Mouse (Mus musculus) kidney, embryonic 16.5 days (tissue): ENCODE data around the gene Cdh12. TPM values are rescaled to one million over a fixed set of nuclear protein-coding genes. Genes with fewer than 3 reads are reported as not detected.
"Not testable (repeated sequence)": the region's sequence is repeated elsewhere in the genome, so short reads cannot be mapped to it uniquely, and the experiment has no call there.

Experiments
- ATAC-seq: fragments of 200-750 bp; cut with Nextera tagmentation; 2 replicates; pipeline ENCODE4 v1.8.0; 2017; ENCODE audit warnings: moderate TSS enrichment; ENCODE audit not compliant: low FRiP score, low TSS enrichment
- H3K27ac ChIP-seq: fragments of 300-500 bp; sonication (generic); 2 replicates; pipeline ENCODE4 v1.5.1; 2014; ENCODE audit warnings: low read length
- H3K27me3 ChIP-seq: fragments of 300-500 bp; sonication (generic); 2 replicates; pipeline ENCODE4 v1.6.1; 2014; ENCODE audit warnings: low read length, control low read depth, mixed read lengths; ENCODE audit not compliant: insufficient read depth
- H3K36me3 ChIP-seq: fragments of 300-500 bp; sonication (generic); 2 replicates; pipeline ENCODE4 v1.6.1; 2014; ENCODE audit warnings: low read length, control low read depth, mixed read lengths; ENCODE audit not compliant: insufficient read depth
- H3K4me1 ChIP-seq: fragments of 300-500 bp; sonication (generic); 2 replicates; pipeline ENCODE4 v1.6.1; 2014; ENCODE audit warnings: low read length, control low read depth, mixed read lengths; ENCODE audit not compliant: insufficient read depth
- H3K4me2 ChIP-seq: fragments of 300-500 bp; sonication (generic); replicated peaks from 2 replicates; pipeline ENCODE4 v1.6.1; 2014; ENCODE audit warnings: low read depth, low read length
- H3K4me3 ChIP-seq: fragments of 300-500 bp; sonication (generic); 2 replicates; pipeline ENCODE4 v1.5.1; 2014; ENCODE audit warnings: mild to moderate bottlenecking, low read length
- H3K9ac ChIP-seq: fragments of 300-500 bp; sonication (generic); replicated peaks from 2 replicates; pipeline ENCODE4 v1.6.1; 2014; ENCODE audit warnings: low read length
- H3K9me3 ChIP-seq: fragments of 300-500 bp; sonication (generic); 2 replicates; pipeline ENCODE4 v1.6.1; 2016; ENCODE audit warnings: low read length, control low read depth
- WGBS: fragments of 180-500 bp; shearing (Covaris S2); extraction: QIAGEN DNeasy Blood & Tissue Kit; methylation state at CpG from one replicate; pipeline ENCODE4 v1.1.7; 2014; 5-methylcytosine and 5-hydroxymethylcytosine counted together
- polyA plus RNA-seq: library from polyadenylated mRNA; unstranded; fragments of >200 nt; fragmentation: Nextera tagmentation; extraction: Ambion mirVana; gene quantifications from 2 replicates; pipeline ENCODE4 v1.2.1, GENCODE M21; 2015

Cdh12 gene
- polyA plus RNA-seq, 1 experiment from 2014 or later: 0.06 TPM

- not testable (repeated sequence) for H3K9me3 ChIP-seq, H3K27me3 ChIP-seq, H3K36me3 ChIP-seq, H3K4me2 ChIP-seq, H3K4me3 ChIP-seq, H3K9ac ChIP-seq, H3K4me1 ChIP-seq, H3K27ac ChIP-seq, ATAC-seq
- WGBS: 91% methylated on average over 14 of the region's 14 CpGs
Measured at GRCm38 (mm10) chr15:21391442-21391841, 942.4 kb downstream of the Cdh12 start.

GRCm38 (mm10) chr15:21393080-21393479 is 944.0 kb downstream of the Cdh12 start:
- Histone ChIP-seq H3K9ac (no peak overlapping the region), H3K36me3 (no peaks in the 10 kb centered on the region), H3K4me3 (no peak overlapping the region), H3K4me1 (no peaks in the 10 kb centered on the region), H3K27me3 (no peaks in the 10 kb centered on the region), H3K27ac (no peak overlapping the region), H3K9me3 (no peaks in the 10 kb centered on the region), H3K4me2 (no peak overlapping the region)
- 71% methylated on average over 3 of the region's 3 CpGs for WGBS
- ATAC-seq: no peak

GRCm38 (mm10) chr15:21405196-21405595 is 956.1 kb downstream of the Cdh12 start:
- Histone ChIP-seq H3K4me2 (no peak overlapping the region), H3K27me3 (no peaks in the 10 kb centered on the region), H3K27ac (no peak overlapping the region), H3K9me3 (no peaks in the 10 kb centered on the region), H3K36me3 (no peaks in the 10 kb centered on the region), H3K9ac (no peak overlapping the region), H3K4me1 (no peaks in the 10 kb centered on the region), H3K4me3 (no peak overlapping the region)
- no peak for ATAC-seq
- 80% methylated on average over 6 of the region's 6 CpGs for WGBS

GRCm38 (mm10) chr15:21407324-21408044 is 958.4 kb downstream of the Cdh12 start:
- WGBS: 76% methylated on average over 2 of the region's 2 CpGs
- Histone ChIP-seq H3K36me3 (no peaks in the 10 kb centered on the region), H3K9me3 (no peaks in the 10 kb centered on the region), H3K4me2 (no peak overlapping the region), H3K9ac (no peak overlapping the region), H3K27ac (no peak overlapping the region), H3K4me3 (no peak overlapping the region), H3K4me1 (no peaks in the 10 kb centered on the region), H3K27me3 (no peaks in the 10 kb centered on the region)
- peak; percentile 81; the same call in 1 of the 2 replicates for ATAC-seq

GRCm38 (mm10) chr15:21437347-21437746 is 988.3 kb downstream of the Cdh12 start:
- Histone ChIP-seq H3K36me3 (no peaks in the 10 kb centered on the region), H3K9ac (no peak overlapping the region), H3K4me2 (no peak overlapping the region), H3K4me3 (no peak overlapping the region), H3K4me1 (no peaks in the 10 kb centered on the region), H3K27ac (no peak overlapping the region), H3K27me3 (no peaks in the 10 kb centered on the region), H3K9me3 (no peaks in the 10 kb centered on the region)
- ATAC-seq: no peak
- 91% methylated on average over 4 of the region's 4 CpGs for WGBS

GRCm38 (mm10) chr15:21437924-21438323 is 988.9 kb downstream of the Cdh12 start:
- Histone ChIP-seq H3K36me3 (no peaks in the 10 kb centered on the region), H3K27ac (no peak overlapping the region), H3K27me3 (no peaks in the 10 kb centered on the region), H3K4me3 (no peak overlapping the region), H3K4me2 (no peak overlapping the region), H3K9ac (no peak overlapping the region), H3K9me3 (no peaks in the 10 kb centered on the region), H3K4me1 (no peaks in the 10 kb centered on the region)
- ATAC-seq: no peak

GRCm38 (mm10) chr15:21458098-21458497 is 1009.0 kb downstream of the Cdh12 start:
- Histone ChIP-seq H3K36me3 (no peaks in the 10 kb centered on the region), H3K27ac (no peak overlapping the region), H3K4me2 (no peak overlapping the region), H3K4me1 (no peaks in the 10 kb centered on the region), H3K4me3 (no peak overlapping the region), H3K9ac (no peak overlapping the region), H3K27me3 (no peaks in the 10 kb centered on the region), H3K9me3 (no peaks in the 10 kb centered on the region)
- no peak for ATAC-seq
- WGBS: 66% methylated on average over 2 of the region's 2 CpGs

GRCm38 (mm10) chr15:21519355-21519869 is 1070.3 kb downstream of the Cdh12 start:
- no peak for ATAC-seq
- Histone ChIP-seq H3K27ac (no peak overlapping the region), H3K36me3 (no peaks in the 10 kb centered on the region)

GRCm38 (mm10) chr15:21530804-21531203 is 1081.7 kb downstream of the Cdh12 start:
- no peaks in the 10 kb centered on the region for H3K27me3 ChIP-seq
- no peak overlapping the region for H3K9ac ChIP-seq
- no peak overlapping the region for H3K27ac ChIP-seq
- 61% methylated on average over 4 of the region's 4 CpGs for WGBS
- no peaks in the 10 kb centered on the region for H3K36me3 ChIP-seq
- H3K9me3 ChIP-seq: no peaks in the 10 kb centered on the region
- H3K4me3 ChIP-seq: no peak overlapping the region
- no peak for ATAC-seq
- H3K4me2 ChIP-seq: no peak overlapping the region
- no peaks in the 10 kb centered on the region for H3K4me1 ChIP-seq

More at GRCm38 (mm10) chr15:21519355-21519869, 1070.3 kb downstream of the Cdh12 start:
- H3K4me3 ChIP-seq: no peak overlapping the region
- no peaks in the 10 kb centered on the region for H3K4me1 ChIP-seq
- no peak overlapping the region for H3K9ac ChIP-seq
- no peak overlapping the region for H3K4me2 ChIP-seq
- no peaks in the 10 kb centered on the region for H3K9me3 ChIP-seq
- H3K27me3 ChIP-seq: no peaks in the 10 kb centered on the region

- Histone ChIP-seq H3K27me3 (no peaks in the 10 kb centered on the region), H3K9ac (no peak overlapping the region), H3K27ac (no peak overlapping the region), H3K4me2 (no peak overlapping the region), H3K9me3 (no peaks in the 10 kb centered on the region), H3K4me3 (no peak overlapping the region), H3K4me1 (no peaks in the 10 kb centered on the region), H3K36me3 (no peaks in the 10 kb centered on the region)
- WGBS: 52% methylated on average over 2 of the region's 2 CpGs
- ATAC-seq: no peak
Measured at GRCm38 (mm10) chr15:21536909-21537308, 1087.8 kb downstream of the Cdh12 start.
